In the genomic region with DNA sequence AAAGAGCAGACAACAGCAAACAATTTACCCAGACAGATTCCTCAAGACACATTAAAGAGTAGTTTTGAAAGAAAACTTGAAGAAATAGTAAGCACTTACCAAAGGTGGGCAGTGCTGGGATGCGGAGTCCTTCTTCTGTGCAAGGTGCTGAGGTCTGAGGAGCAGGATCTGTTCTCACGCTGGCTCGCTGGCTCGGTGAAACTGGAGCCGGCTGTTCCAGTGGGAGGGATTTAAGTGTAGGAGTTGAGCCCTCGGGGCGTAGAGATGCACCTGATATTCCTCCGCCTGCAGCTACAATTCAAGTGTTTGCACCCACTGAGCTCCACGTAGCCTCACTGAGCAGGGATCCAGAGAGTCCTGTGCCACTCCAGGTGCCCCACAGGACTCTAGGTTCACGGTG, we compare ENCODE assay signal across 9 mouse cellular contexts. TPM values are rescaled to one million over a fixed set of nuclear protein-coding genes. Genes with fewer than 3 reads are reported as not detected.
DNase-seq lines count a peak whose midpoint lies in the region; ATAC-seq and TF ChIP-seq lines count a peak whose summit lies in the region.
"Had no signal": no experiment of that assay in that cellular context is flagged by ENCODE, and none has a peak within 500 bp of the region (broad histone marks: within the 10 kb centered on the region; RNA-seq: fewer than 3 reads in every experiment).

A gene (minus strand): TSS at position 203 of the 400 bp plus-strand sequence.

- no peaks in the 10 kb centered on the region for H3K36me3 ChIP-seq in intestine, embryonic 16.5 days (ENCODE audit: control insufficient read depth, insufficient read depth, low read length)
- H3K36me3 ChIP-seq in intestine, embryonic 15.5 days, result no peaks in the 10 kb centered on the region
- peaks cover 1% of the 10 kb centered on the region; the same call in 1 of the 2 replicates for H3K36me3 ChIP-seq in midbrain, embryonic 13.5 days

- H3K4me2 ChIP-seq in intestine, embryonic 16.5 days (ENCODE audit: low read depth, low read length), result no peak within 1 kb of the TSS
- H3K4me2 ChIP-seq in intestine, embryonic 15.5 days (replicated peaks), result no peak within 1 kb of the TSS
- H3K4me2 ChIP-seq in midbrain, embryonic 13.5 days (replicated peaks), result no peak within 1 kb of the TSS

- no peak within 1 kb of the TSS for H3K27ac ChIP-seq in intestine, embryonic 16.5 days (ENCODE audit: low read length)
- no peak within 1 kb of the TSS for H3K27ac ChIP-seq in intestine, embryonic 15.5 days
- H3K27ac ChIP-seq in bone marrow, adult 2 months (ENCODE audit: control insufficient read depth, insufficient read depth, low read depth, low read length, poor library complexity), result peak within 1 kb of the TSS; percentile 61; the same call in 1 of the 2 replicates
- H3K27ac ChIP-seq in midbrain, embryonic 13.5 days, result no peak within 1 kb of the TSS

- H3K4me1 ChIP-seq in intestine, embryonic 16.5 days (ENCODE audit: control insufficient read depth, insufficient read depth, low read length), result peaks cover 16% of the 10 kb centered on the region
- peaks cover 15% of the 10 kb centered on the region for H3K4me1 ChIP-seq in intestine, embryonic 15.5 days (replicated peaks)
- H3K4me1 ChIP-seq in bone marrow, adult 2 months (ENCODE audit: control insufficient read depth, insufficient read depth, low read length), result peaks cover 5% of the 10 kb centered on the region
- peaks cover 12% of the 10 kb centered on the region; the same call in 1 of the 2 replicates for H3K4me1 ChIP-seq in midbrain, embryonic 13.5 days (replicated peaks)

- peak; percentile 32 to 61 for DNase-seq in kidney, adult 8-10 months
- DNase-seq in lung, postnatal 36 days, result peak; percentile 40
- DNase-seq in thymus, postnatal 10 days (ENCODE audit: low spot score in 2 of 2), result no peak
- no peak for DNase-seq in left cerebral cortex, postnatal 10 days (ENCODE audit: extremely low spot score in 1 of 2, low spot score in 2 of 2)

- no peak within 1 kb of the TSS for H3K9ac ChIP-seq in intestine, embryonic 16.5 days (ENCODE audit: low read depth, low read length)
- H3K9ac ChIP-seq in intestine, embryonic 15.5 days, result no peak within 1 kb of the TSS
- H3K9ac ChIP-seq in midbrain, embryonic 13.5 days (replicated peaks), result no peak within 1 kb of the TSS

- TF ChIP-seq POLR2A in bone marrow, adult 2 months (IDR thresholded peaks at IDR 0.05; ENCODE audit: borderline replicate concordance, control insufficient read depth, low read depth, low read length), result no peak

- H3K4me3 ChIP-seq in intestine, embryonic 16.5 days (ENCODE audit: low read length), result no peak within 1 kb of the TSS
- H3K4me3 ChIP-seq in intestine, embryonic 15.5 days (replicated peaks), result no peak within 1 kb of the TSS
- peak within 1 kb of the TSS; percentile 36 for H3K4me3 ChIP-seq in bone marrow, adult 2 months (replicated peaks; ENCODE audit: control insufficient read depth, low read depth, low read length)
- H3K4me3 ChIP-seq in midbrain, embryonic 13.5 days (replicated peaks), result no peak within 1 kb of the TSS

- TF ChIP-seq CTCF in bone marrow, adult 2 months (IDR thresholded peaks at IDR 0.05; ENCODE audit: control insufficient read depth, insufficient read depth, low read length), result no peak

- H3K9me3 ChIP-seq in intestine, embryonic 16.5 days (ENCODE audit: control insufficient read depth, low read length), result no peaks in the 10 kb centered on the region
- H3K9me3 ChIP-seq in intestine, embryonic 15.5 days, result no peaks in the 10 kb centered on the region
- no peaks in the 10 kb centered on the region for H3K9me3 ChIP-seq in midbrain, embryonic 13.5 days
- H3K9me3 ChIP-seq: G1E had no signal

- 0 out of 2 replicates have a peak, but pooled peaks have one; percentile 29 for ATAC-seq in intestine, embryonic 16.5 days
- ATAC-seq in intestine, embryonic 15.5 days, result no peak
- ATAC-seq in midbrain, embryonic 13.5 days, result no peak

- intact Hi-C loops in left cerebral cortex, postnatal 10 days (cut with DNase I), result no loop called here

- 52% methylated on average over 10 of the region's 10 CpGs for WGBS in intestine, embryonic 16.5 days
- 45% methylated on average over 10 of the region's 10 CpGs for whole genome bisulfite sequencing in intestine, embryonic 15.5 days
- 88% methylated on average over 10 of the region's 10 CpGs for WGBS in bone marrow, adult 2 months
- 40% methylated on average over 10 of the region's 10 CpGs for WGBS in midbrain, embryonic 13.5 days

- H3K27me3 ChIP-seq in intestine, embryonic 16.5 days (replicated peaks; ENCODE audit: control insufficient read depth, insufficient read depth, low read length), result no peaks in the 10 kb centered on the region
- no peaks in the 10 kb centered on the region for H3K27me3 ChIP-seq in intestine, embryonic 15.5 days (replicated peaks)
- H3K27me3 ChIP-seq in midbrain, embryonic 13.5 days, result no peaks in the 10 kb centered on the region

RNA-seq across cellular contexts. Expression of the gene that starts here (rescaled TPM):
- 0.50 and 0.62 TPM in 2 replicates for polyA plus RNA-seq in intestine, embryonic 16.5 days (2015; fragmentation: Nextera tagmentation; extraction: Ambion mirVana)
- polyA plus RNA-seq in intestine, embryonic 15.5 days (2015; fragmentation: Nextera tagmentation; extraction: Ambion mirVana), result 0.38 and 0.76 TPM in 2 replicates
- polyA plus RNA-seq in bone marrow, adult 2 months (2011; ENCODE audit: insufficient read depth, insufficient read length, low replicate concordance, missing spikeins), result not detected in 2 replicates
- polyA plus RNA-seq in midbrain, embryonic 13.5 days (2015; fragmentation: Nextera tagmentation; extraction: Ambion mirVana), result 0.27 and 0.57 TPM in 2 replicates
- not detected for total RNA-seq in left cerebral cortex, postnatal 10 days (2021)

Comparison
In these comparisons a context has a peak if more than half of its experiments do, and no peak if none do; other contexts are left out.
1. Peak in ATAC-seq in intestine, embryonic 16.5 days; RNA of the gene not detected or under 1 TPM.
2. DNase-seq: peak in kidney, adult 8-10 months (2 of 2) and lung, postnatal 36 days (single experiment); none in thymus, postnatal 10 days (0 of 2) and left cerebral cortex, postnatal 10 days (0 of 2).